Mouse (Mus musculus) brain, embryonic 14.5 days (tissue): ENCODE results near the gene Pgm5. TPM values are rescaled to one million over a fixed set of nuclear protein-coding genes. Genes with fewer than 3 reads are reported as not detected.

Experiments
- DNase-seq: peaks from one replicate; pipeline ENCODE4 v3.0.0-alpha.2; 2011; ENCODE audit warnings: low read depth
- CTCF ChIP-seq: fragments of 200-500 bp; IDR thresholded peaks from 2 replicates; pipeline ENCODE4 v1.5.1; 2012; ENCODE audit warnings: inconsistent platforms, mild to moderate bottlenecking, moderate library complexity, borderline replicate concordance; ENCODE audit not compliant: insufficient read depth, insufficient read length; ENCODE audit errors: extremely low read depth
- POLR2A ChIP-seq: fragments of 200-500 bp; IDR thresholded peaks from 2 replicates; pipeline ENCODE4 v1.6.1; 2012; ENCODE audit warnings: mild to moderate bottlenecking, inconsistent platforms, borderline replicate concordance; ENCODE audit not compliant: poor library complexity, insufficient read depth, insufficient read length, severe bottlenecking; ENCODE audit errors: extremely low read depth
- polyA plus RNA-seq: library from polyadenylated mRNA; depleted of rRNA; stranded (reverse); fragments of >200 nt; gene quantifications from 2 replicates; pipeline ENCODE4 v1.2.3, GENCODE M21; 2012

The Pgm5 gene
- polyA plus RNA-seq, 1 experiment, result 6.7 TPM

DNA sequence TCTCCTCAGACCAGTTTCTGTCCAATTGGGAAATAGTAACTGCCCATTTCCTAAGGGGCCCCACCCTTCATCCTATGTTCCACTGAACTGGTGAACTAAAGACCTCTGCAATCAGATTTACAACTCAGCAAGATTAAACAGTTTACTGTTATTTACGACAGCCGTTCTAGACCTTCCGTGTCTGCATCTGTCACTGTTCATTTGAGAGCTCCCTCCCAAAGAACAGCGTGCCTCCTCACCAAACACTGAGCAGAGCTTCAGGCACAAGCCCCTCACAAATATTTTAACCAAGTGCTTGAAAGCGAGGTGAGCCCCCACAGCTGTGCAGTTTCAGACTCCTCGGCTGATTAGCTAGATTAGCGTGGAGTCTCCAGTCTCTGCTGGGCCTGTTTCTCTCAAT lies 13.3 kb downstream of the Pgm5 start:
- no peak for DNase-seq
- TF ChIP-seq POLR2A, result no peak
- TF ChIP-seq CTCF, result no peak

DNA sequence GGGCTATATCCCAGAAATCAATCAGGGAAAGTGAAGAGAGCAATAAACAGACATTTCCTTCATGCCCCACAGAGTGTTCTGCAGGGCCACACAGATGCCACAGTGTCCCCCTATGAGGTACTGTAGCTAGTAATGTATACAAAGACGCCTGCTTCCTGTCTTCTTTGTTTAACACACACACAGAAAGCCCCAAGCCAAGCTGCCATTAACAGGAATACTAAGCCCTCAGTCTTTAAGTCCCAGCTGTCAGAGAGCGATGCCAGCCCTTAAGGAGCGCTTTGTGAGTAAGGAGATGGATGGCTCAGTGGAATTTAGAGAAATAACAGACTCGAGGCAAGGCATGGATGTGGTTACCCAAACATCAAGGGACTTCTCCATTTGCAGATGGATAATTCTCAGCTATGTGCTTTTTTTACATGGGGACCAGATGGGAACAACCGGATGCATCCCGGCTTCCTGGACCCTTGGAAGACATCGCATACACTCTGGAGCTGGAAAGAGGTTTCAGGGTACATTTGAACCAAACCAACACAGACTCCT lies 16.6 kb downstream of the Pgm5 start:
- peak; percentile 88 for DNase-seq
- TF ChIP-seq POLR2A (no peak), CTCF (no peak)

DNA sequence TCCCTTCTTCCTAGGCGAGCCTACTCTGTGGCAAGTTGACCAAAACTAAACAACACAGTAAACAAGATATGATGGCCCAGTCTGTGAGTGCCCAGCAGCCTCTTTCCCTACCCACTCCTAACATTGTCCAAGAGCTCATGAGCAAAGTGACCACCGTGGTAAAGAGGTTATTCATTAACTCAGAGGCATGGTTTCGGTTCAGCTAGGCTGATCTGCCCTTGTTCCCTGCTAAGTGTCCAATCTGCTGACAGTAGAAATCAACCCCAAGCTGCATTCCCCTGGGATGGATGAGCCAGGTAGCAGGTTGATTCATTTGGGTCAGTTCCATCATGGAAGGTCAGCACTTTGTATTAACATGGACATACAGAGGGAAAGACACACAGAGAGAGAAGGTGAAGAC lies 19.6 kb downstream of the Pgm5 start:
- no peak for DNase-seq
- TF ChIP-seq CTCF (no peak), POLR2A (no peak)

DNA sequence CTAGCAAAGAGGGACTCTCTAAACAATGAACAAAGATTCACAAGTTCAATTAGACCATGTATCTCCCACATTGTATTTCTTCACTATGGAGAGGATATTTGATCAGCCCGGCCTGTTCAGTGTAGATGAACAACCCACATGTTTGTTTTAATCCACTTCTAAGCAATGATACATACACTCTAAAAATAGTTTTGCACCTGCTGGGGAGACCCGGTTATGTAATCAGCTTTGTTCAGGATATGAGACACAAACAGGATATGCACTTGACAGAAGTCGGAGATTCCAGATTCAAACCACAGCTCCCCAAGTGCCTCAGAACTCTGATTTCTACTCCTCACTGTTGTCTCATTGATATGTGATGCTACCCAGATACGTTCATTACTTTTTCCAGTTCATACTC lies 37.1 kb downstream of the Pgm5 start:
- DNase-seq, result no peak
- TF ChIP-seq POLR2A (no peak), CTCF (no peak)

DNA sequence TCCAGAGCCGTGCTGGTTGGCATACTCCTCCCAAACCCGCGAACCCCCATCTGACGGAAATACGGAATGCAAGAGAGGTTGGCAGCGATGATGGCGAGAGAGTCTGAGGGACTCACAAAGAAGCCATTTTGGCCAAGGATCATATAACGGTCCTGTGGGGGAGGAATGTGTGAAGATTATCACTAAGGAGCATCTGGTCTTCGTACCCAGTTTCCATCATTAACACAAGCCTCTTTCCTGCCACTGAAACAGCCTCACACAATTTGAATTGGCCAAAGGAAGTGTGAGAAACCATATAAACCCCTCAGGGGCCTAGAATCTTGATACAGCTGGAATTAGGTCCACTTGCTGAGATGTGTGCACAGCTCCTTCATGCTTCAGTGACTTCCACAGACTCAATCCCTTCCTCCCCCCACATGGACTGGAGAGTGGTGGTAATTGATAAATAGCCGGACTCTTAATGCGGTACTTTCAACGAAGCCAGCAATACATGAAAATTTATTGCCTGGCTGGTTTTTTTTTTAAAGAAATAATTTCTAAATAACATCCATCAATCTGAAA lies 45.9 kb downstream of the Pgm5 start:
- DNase-seq, result peak; percentile 78
- TF ChIP-seq CTCF (no peak), POLR2A (no peak)

DNA sequence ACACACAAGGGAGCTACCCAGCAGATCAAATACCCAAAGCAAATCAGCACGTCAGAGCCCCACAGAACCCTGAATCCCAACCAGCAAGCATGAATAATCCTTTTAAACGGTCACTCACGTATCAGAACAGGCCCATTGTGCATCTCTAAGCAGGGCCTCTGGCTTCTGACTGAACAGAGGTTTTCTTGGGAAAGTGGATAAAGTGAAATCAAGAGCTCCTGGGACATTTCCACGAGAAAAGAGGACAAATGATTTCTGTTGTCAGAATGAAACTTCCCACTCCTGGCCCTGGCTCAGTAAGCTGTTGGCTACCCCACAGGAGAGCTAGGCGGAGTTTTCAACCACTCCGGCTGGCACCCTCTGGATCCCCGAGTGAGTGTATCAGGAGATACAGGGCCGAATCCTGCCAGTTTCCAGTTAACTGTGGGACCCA lies 48.8 kb downstream of the Pgm5 start:
- TF ChIP-seq POLR2A (no peak), CTCF (no peak)
- DNase-seq, result peak; percentile 83

DNA sequence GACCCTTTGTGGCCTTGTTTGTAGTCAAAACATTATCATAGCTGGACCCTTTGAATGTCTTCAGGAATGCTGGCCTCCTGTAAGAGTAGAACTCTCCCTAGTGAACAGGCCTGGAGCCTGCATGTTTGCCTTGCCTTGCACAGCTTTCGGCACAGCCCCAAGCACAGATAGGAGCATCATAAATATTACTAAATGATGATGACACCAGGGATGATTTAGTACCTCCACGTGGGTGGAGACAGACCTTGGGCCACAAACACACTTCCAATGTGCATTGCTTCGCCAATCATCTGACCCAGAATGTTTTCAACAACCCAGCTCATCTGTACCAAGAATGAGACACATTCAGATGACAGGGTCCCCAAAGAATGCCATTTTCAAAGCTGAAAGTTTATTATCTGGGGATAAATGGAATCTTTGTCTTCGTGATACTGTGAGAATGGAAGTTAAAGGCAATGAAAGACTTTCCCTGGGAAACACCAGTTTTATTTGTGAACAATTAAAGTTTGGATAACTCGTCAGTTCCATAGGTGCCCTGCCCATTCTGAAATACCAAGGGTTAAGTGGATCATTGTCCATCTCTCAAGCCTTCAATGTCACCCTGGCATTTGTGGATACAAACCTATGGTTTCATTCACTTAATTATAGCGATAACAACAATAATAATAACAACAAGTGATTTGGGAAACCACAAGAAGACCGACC lies 49.4 kb downstream of the Pgm5 start:
- no peak for DNase-seq
- TF ChIP-seq CTCF (no peak), POLR2A (no peak)

DNA sequence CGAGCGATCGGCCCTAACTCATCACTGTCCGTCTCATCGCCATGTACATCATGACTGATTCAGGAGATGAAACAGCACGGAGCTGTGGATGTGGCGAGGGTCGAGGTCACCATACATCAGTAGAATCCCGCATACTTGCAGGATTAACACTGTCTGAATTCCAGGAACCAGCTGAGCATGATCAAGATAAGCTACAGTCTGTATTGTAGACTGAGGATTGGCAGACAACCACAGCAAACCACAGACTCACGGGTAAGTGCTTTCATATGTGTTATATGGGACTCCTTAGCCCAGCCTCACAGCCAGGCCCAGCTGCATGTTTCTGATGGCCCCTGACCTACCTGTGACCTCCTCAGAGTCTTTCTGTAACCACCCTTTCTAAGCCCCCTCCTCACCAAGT lies 50.2 kb downstream of the Pgm5 start:
- TF ChIP-seq POLR2A (no peak), CTCF (no peak)
- no peak for DNase-seq

DNA sequence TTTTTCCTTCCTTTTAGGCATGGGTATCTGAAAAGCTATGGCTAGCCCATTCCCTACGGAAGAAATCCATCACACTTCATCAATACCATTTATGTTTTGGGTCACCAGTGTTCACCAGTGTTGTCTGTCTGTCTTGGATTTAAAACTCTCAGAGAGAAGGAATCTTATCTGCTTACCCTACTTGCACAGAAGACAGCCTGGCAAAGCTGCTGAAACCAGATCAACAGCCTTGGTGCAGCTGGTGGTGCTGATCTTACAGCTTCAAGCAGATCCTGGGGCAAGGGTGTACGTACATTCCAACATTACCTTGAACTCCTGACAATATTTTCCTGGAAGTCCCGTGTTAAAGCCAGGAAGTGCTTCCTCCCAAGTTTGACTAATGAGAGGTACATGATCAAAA lies 55.6 kb downstream of the Pgm5 start:
- TF ChIP-seq CTCF, result no peak
- TF ChIP-seq POLR2A, result no peak

DNA sequence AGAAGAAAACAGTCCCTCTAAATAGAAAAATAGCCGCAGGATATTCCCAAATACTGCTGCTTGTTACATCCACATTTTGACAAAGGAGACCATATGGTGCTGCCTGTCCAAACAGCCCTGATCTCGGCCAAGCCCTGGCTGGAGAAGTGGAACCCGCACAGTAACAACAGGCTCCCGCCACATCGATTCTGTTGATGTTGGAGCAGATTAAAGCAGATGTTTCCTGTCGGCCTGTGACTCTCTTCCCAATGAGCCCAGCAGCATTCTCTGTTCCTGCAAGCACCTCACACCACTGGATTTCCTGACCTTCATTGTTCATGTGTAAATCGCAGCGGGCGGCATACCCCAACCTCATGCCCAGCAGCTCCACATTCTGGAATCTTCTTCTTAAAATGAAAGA lies 64.0 kb downstream of the Pgm5 start:
- TF ChIP-seq POLR2A, result no peak
- TF ChIP-seq CTCF, result no peak
- DNase-seq, result no peak

More for the DNA sequence above, 55.6 kb downstream of the Pgm5 start:
- no peak for DNase-seq

DNA sequence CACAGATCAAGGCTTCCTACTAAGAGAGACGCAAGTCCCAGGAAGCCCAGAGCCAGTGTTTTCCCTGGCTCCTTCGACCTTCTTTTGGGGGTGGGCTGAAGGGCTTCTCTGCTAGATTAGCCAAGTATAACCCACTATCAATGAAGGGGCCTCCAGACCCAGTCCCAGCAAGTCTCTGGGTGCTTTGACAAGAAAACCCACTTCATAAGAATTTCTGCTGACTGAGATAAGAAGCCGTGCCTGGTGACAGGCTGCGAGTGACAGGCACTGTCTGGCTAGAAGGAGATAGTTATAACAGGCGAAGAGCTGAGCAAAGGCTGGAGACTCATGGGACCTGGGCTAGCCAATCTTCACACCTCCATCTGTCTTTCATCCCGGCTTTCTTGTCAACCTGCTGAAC lies 67.3 kb downstream of the Pgm5 start:
- no peak for TF ChIP-seq CTCF
- no peak for TF ChIP-seq POLR2A
- no peak for DNase-seq

DNA sequence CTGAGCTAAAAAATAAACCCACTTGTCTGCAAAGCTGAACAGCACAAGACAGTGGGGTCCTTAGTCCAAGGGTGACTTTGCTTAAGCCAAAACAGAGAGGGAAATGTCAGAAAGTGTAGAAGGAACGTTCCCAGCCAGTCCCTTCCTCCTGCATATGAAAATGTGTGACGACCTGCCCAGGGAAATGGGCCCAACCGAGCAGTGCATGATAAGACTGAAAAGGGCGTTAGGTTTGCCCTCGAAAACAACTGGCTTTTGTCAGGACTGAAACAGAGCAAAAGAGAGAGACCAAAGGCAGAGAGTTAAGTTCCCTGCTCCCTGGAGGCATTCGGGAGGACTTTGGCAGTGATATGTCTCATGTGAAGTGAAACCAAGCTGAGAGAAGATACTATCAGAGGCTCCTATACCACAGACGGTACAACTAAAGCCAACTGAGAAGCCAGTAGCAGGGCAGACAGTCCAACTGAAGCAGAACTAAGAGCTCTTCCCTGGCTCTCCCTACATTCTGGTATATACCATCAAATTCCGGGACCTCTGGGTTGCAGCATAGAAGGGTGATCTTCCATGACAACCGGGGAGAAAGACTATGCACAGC lies 68.0 kb downstream of the Pgm5 start:
- TF ChIP-seq POLR2A (no peak), CTCF (no peak)
- no peak for DNase-seq

DNA sequence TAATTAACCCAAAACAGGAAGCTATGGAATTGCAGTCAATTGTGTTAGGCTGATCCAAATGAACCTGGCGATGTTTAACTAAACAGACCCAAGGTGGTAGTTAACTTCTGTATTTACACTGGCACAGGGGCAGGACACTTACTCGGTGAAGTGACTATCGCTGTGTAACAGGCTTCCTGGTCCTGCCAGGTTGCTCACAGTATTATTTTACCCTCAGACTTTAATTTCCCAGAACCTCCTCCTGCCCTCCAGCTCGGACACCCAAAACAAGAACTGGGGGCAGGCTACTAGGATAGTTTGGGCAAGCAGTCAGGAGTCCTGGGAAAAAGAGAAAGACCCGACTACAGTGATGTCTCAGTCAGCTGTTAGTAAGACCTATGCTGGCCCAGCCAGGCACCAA lies 68.8 kb downstream of the Pgm5 start:
- no peak for DNase-seq
- TF ChIP-seq POLR2A (no peak), CTCF (no peak)
